Comparison of ENCODE assay signal across 11 mouse cellular contexts in the genomic region with DNA sequence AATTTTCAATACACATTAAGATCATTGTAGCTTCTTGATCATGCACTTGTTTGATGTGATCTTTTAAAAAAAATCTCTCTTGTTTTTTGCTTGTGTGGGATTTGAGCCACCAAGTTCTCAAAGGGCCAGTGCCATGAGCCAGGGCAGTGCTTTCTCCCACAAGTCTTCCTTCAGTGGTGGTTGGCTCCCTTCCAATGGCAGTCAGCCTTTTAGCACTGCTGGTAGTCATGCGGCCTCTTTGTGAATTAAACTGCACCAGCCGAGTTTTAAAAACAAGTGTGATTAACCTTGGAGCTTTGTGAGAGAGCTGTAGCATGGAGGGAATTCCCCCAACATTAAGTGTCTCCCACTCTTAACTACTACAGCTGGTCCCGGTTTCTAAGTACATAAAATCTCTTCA.
DNase-seq lines count a peak whose midpoint lies in the region; ATAC-seq lines count a peak whose summit lies in the region.
"Had no signal": no experiment of that assay in that cellular context is flagged by ENCODE, and none has a peak within 500 bp of the region (broad histone marks: within the 10 kb centered on the region; RNA-seq: fewer than 3 reads in every experiment).

No protein-coding gene starts in this region.

- no peak overlapping the region for H3K4me2 ChIP-seq in hindbrain, embryonic 15.5 days
- no peak overlapping the region for H3K4me2 ChIP-seq in hindbrain, embryonic 11.5 days (replicated peaks; ENCODE audit: low read depth, low read length)
- H3K4me2 ChIP-seq in forebrain, embryonic 16.5 days (ENCODE audit: low read length): no peak overlapping the region
- no peak overlapping the region for H3K4me2 ChIP-seq in kidney, embryonic 15.5 days
- no peak overlapping the region for H3K4me2 ChIP-seq in liver, embryonic 12.5 days
- H3K4me2 ChIP-seq: embryonic facial prominence, embryonic 15.5 days; limb, embryonic 12.5 days had no signal

- ATAC-seq in hindbrain, embryonic 15.5 days (ENCODE audit: low FRiP score, low read depth): peak; percentile 29; the same call in 1 of the 2 replicates
- ATAC-seq in hindbrain, embryonic 11.5 days (ENCODE audit: low FRiP score): no peak
- ATAC-seq in forebrain, embryonic 16.5 days: peak; percentile 72
- ATAC-seq in kidney, embryonic 15.5 days (replicated peaks; ENCODE audit: low FRiP score): no peak
- no peak for ATAC-seq in liver, embryonic 12.5 days

- no peaks in the 10 kb centered on the region for H3K27me3 ChIP-seq in hindbrain, embryonic 15.5 days
- H3K27me3 ChIP-seq in hindbrain, embryonic 11.5 days (ENCODE audit: control insufficient read depth, insufficient read depth, low read length): no peaks in the 10 kb centered on the region
- no peaks in the 10 kb centered on the region for H3K27me3 ChIP-seq in forebrain, embryonic 16.5 days (replicated peaks; ENCODE audit: control insufficient read depth, insufficient read depth, low read length)
- peaks cover 7% of the 10 kb centered on the region; the same call in 1 of the 2 replicates for H3K27me3 ChIP-seq in kidney, embryonic 15.5 days
- no peaks in the 10 kb centered on the region for H3K27me3 ChIP-seq in liver, embryonic 12.5 days (replicated peaks)
- H3K27me3 ChIP-seq: embryonic facial prominence, embryonic 15.5 days; limb, embryonic 12.5 days had no signal

- no peaks in the 10 kb centered on the region for H3K9me3 ChIP-seq in hindbrain, embryonic 15.5 days
- H3K9me3 ChIP-seq in hindbrain, embryonic 11.5 days (ENCODE audit: control insufficient read depth, low read length): no peaks in the 10 kb centered on the region
- H3K9me3 ChIP-seq in forebrain, embryonic 16.5 days (ENCODE audit: control insufficient read depth, low read length): no peaks in the 10 kb centered on the region
- H3K9me3 ChIP-seq in kidney, embryonic 15.5 days (replicated peaks): no peaks in the 10 kb centered on the region
- no peaks in the 10 kb centered on the region for H3K9me3 ChIP-seq in liver, embryonic 12.5 days (replicated peaks)
- H3K9me3 ChIP-seq: embryonic facial prominence, embryonic 15.5 days; G1E; limb, embryonic 12.5 days had no signal

- H3K9ac ChIP-seq in hindbrain, embryonic 15.5 days: no peak overlapping the region
- H3K9ac ChIP-seq in hindbrain, embryonic 11.5 days (ENCODE audit: low read depth, low read length): no peak overlapping the region
- H3K9ac ChIP-seq in forebrain, embryonic 16.5 days (replicated peaks; ENCODE audit: low read depth, low read length): no peak overlapping the region
- no peak overlapping the region for H3K9ac ChIP-seq in kidney, embryonic 15.5 days
- H3K9ac ChIP-seq in liver, embryonic 12.5 days: no peak overlapping the region
- H3K9ac ChIP-seq: embryonic facial prominence, embryonic 15.5 days; limb, embryonic 12.5 days had no signal

- 42% methylated on average over 3 of the region's 3 CpGs for WGBS in hindbrain, embryonic 15.5 days
- 56% methylated on average over 3 of the region's 3 CpGs for WGBS in hindbrain, embryonic 11.5 days
- WGBS in forebrain, embryonic 16.5 days: 23% methylated on average over 3 of the region's 3 CpGs
- 38% methylated on average over 3 of the region's 3 CpGs for WGBS in kidney, embryonic 15.5 days
- WGBS in liver, embryonic 12.5 days (ENCODE audit: insufficient replicate concordance): 56% methylated on average over 3 of the region's 3 CpGs

- H3K27ac ChIP-seq in hindbrain, embryonic 15.5 days (replicated peaks): no peak overlapping the region
- H3K27ac ChIP-seq in hindbrain, embryonic 11.5 days (ENCODE audit: low read depth, low read length): no peak overlapping the region
- no peak overlapping the region; the same call in 1 of the 2 replicates for H3K27ac ChIP-seq in forebrain, embryonic 16.5 days (ENCODE audit: low read length)
- H3K27ac ChIP-seq in kidney, embryonic 15.5 days: peak overlapping the region; percentile 13; the same call in 1 of the 2 replicates
- no peak overlapping the region for H3K27ac ChIP-seq in liver, embryonic 12.5 days
- H3K27ac ChIP-seq: embryonic facial prominence, embryonic 15.5 days; limb, embryonic 12.5 days had no signal

- H3K4me1 ChIP-seq in hindbrain, embryonic 15.5 days (replicated peaks): peaks cover 3% of the 10 kb centered on the region; the same call in 1 of the 2 replicates
- H3K4me1 ChIP-seq in hindbrain, embryonic 11.5 days (replicated peaks; ENCODE audit: control insufficient read depth, insufficient read depth, low read length): no peaks in the 10 kb centered on the region
- peaks cover 6% of the 10 kb centered on the region; the same call in 1 of the 2 replicates for H3K4me1 ChIP-seq in forebrain, embryonic 16.5 days (replicated peaks; ENCODE audit: control insufficient read depth, insufficient read depth, low read length)
- H3K4me1 ChIP-seq in kidney, embryonic 15.5 days: no peaks in the 10 kb centered on the region
- H3K4me1 ChIP-seq in liver, embryonic 12.5 days: no peaks in the 10 kb centered on the region
- H3K4me1 ChIP-seq: embryonic facial prominence, embryonic 15.5 days; limb, embryonic 12.5 days had no signal

- H3K36me3 ChIP-seq in hindbrain, embryonic 15.5 days: no peaks in the 10 kb centered on the region
- no peaks in the 10 kb centered on the region for H3K36me3 ChIP-seq in hindbrain, embryonic 11.5 days (ENCODE audit: control insufficient read depth, insufficient read depth, low read length)
- no peaks in the 10 kb centered on the region for H3K36me3 ChIP-seq in forebrain, embryonic 16.5 days (ENCODE audit: control insufficient read depth, insufficient read depth)
- no peaks in the 10 kb centered on the region for H3K36me3 ChIP-seq in kidney, embryonic 15.5 days
- no peaks in the 10 kb centered on the region for H3K36me3 ChIP-seq in liver, embryonic 12.5 days
- H3K36me3 ChIP-seq: embryonic facial prominence, embryonic 15.5 days; G1E; limb, embryonic 12.5 days had no signal

- H3K4me3 ChIP-seq in hindbrain, embryonic 15.5 days: no peak overlapping the region
- no peak overlapping the region for H3K4me3 ChIP-seq in hindbrain, embryonic 11.5 days (ENCODE audit: low read depth, low read length)
- no peak overlapping the region for H3K4me3 ChIP-seq in forebrain, embryonic 16.5 days (replicated peaks; ENCODE audit: low read length)
- no peak overlapping the region for H3K4me3 ChIP-seq in kidney, embryonic 15.5 days (replicated peaks)
- H3K4me3 ChIP-seq in liver, embryonic 12.5 days: no peak overlapping the region
- H3K4me3 ChIP-seq: embryonic facial prominence, embryonic 15.5 days; limb, embryonic 12.5 days had no signal

- no peak for DNase-seq in hindbrain, embryonic 11.5 days (ENCODE audit: low spot score)
- peak; percentile 66 for DNase-seq in adrenal gland, postnatal 14 days
- peak; percentile 35 for DNase-seq in lung, postnatal 36 days
- DNase-seq in thymus, postnatal 0 days (ENCODE audit: low spot score): no peak

Comparison
In these comparisons a context has a peak if more than half of its experiments do, and no peak if none do; other contexts are left out.
1. ATAC-seq: peak in hindbrain, embryonic 15.5 days (single experiment) and forebrain, embryonic 16.5 days (single experiment); none in hindbrain, embryonic 11.5 days (single experiment), kidney, embryonic 15.5 days (single experiment) and liver, embryonic 12.5 days (single experiment).
2. DNase-seq: peak in adrenal gland, postnatal 14 days (single experiment) and lung, postnatal 36 days (single experiment); none in hindbrain, embryonic 11.5 days (single experiment) and thymus, postnatal 0 days (single experiment).